Mouse (Mus musculus) mouse trophoblast stem cell (cell line): ENCODE measurements around the gene Uckl1.

Source experiments
- in situ Hi-C, 2 experiments: fragments of 300-500 bp; cut with MseI, MboI; formaldehyde crosslinking; loops; 2 replicates in 1 of 2; 3 replicates in 1 of 2; pipeline ENCODE4 v1.15.1; 2025

The Uckl1 gene

DNA sequence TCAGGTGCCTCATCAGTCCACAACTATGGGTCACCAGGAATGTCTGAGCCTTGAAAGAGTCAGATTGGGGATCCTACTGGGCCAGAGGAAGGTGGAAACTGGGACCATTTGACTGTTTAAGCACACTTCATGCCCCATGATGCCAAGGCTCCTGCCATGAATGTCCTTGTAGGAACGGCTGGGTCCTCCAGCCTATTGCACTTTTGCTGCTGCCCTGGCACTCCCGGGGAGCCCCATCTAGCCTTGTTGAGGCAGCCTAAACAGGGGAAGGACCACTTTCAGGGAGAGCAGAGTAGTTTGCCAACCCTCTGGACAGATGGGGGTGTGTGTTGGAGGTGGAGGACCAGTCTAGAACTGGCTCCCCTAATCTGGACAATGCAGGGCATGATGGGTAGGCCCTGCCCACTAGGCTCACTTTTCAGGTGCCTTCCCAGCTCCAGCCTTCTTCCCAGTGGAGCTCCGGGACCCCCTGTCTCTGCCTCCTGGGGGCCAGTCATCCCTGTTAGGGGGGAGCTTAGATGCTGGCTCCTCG is at the start of gene Uckl1:
Gene Uckl1, minus strand, starts transcription at position 482 of the 532 bp plus-strand sequence.
- in situ Hi-C loops: no loop called here

DNA sequence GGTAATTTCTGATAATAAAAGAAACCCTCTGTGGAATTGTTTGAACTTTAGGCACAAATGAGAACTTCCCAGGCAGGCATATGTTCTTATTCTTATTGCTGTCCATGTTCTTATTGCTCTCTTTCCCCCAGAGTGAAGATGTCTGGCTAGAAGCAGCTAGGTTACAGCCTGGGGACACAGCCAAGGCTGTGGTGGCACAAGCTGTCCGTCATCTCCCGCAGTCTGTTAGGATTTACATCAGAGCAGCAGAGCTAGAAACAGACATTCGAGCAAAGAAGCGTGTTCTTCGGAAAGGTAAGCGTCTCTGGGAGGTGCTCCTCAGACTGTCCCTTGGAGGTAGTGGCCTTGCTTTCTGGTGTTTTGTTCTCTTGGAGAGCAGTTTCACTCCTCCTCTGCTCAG is 47.9 kb upstream of the Uckl1 start:
- in situ Hi-C loops: no loop called here

DNA sequence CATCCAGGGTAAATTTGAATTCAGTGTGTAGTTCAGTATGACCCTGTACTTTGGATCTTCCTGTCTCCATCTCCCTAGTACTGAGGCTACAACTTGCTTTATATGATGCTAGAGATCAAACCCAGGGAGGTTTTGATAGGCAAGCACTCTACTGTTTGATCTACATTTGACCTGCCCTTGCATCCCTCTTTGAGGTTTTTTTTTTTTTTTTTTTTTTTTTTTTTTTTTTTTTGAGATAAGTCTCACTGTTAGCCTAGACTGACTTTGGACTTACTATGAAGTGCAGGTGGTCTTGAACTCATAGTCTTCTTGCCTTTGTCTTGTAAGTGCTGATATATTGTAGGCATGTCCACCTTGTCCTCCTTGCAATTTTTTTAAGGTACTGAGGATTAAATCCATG is 43.8 kb upstream of the Uckl1 start:
- in situ Hi-C loops: no loop called here

- in situ Hi-C loops: no loop called here
Measured at GRCm38 (mm10) chr2:181623401-181623800, 38.7 kb upstream of the Uckl1 start.

GRCm38 (mm10) chr2:181618761-181619495 is 34.2 kb upstream of the Uckl1 start:
- in situ Hi-C loops: no loop called here

- in situ Hi-C loops: no loop called here
Measured at GRCm38 (mm10) chr2:181602367-181602766, 17.7 kb upstream of the Uckl1 start.

DNA sequence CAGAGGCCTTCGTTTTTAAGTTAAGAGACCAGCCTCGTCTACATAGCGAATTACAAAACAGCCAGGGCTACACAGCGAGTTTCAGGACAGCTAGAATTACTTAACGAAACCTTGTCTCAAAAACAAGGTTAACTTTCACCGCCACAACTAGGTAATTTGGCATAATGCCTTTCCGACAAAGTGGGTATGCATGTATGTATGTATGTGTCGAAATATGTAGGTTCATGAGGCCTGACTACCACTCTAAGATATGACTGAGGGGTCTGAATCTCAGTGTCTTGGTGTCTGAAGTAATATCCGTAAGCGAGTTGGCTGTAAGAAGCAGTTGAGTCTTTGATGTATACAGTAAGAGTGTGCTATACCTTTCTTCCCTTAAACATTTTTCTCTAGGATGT is 17.1 kb upstream of the Uckl1 start:
- in situ Hi-C loops: no loop called here

DNA sequence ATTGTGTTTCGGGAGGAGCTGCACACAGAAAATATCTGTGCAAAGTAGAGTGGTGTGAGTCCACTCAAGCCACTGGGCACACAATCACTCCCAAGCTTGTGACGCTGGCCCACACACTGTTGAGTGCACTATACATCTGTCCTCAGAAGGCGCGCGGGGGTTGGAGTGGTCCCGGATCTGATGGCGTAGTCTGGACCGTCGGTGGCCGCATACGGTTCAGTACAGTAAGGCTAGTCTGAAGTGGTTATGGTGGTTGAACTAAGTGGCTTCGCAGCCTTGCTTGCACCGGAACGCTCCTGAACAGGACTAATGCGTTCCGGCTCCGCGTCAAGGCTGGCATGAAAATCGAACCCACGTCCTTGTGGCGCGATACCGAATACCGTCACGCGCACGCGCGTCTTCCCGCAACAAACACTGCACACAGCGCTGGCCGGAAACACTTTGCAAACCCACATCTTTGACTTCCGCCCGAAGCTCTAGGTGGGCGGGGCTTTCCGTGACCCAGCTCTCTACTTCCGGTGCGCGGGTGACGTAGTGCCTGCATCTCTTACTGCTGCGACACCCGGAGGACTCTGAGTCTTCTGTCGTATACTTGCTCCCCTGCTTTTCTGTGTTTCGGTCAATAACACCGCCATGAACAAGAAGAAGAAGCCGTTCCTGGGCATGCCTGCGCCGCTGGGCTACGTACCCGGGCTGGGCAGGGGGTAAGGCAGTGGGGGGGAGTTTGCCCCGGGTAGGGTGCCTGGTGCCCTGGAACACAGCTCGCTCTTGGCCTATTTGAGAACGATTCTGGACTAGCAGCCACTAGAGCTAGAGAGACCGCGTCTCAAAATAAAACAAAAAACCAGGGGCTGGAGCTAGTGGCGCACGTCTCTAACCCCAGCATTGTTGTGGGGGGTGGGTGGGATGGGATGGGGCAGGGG is 16.4 kb upstream of the Uckl1 start:
- in situ Hi-C loops: no loop called here

GRCm38 (mm10) chr2:181600226-181600758 is 15.6 kb upstream of the Uckl1 start:
- in situ Hi-C loops: no loop called here

DNA sequence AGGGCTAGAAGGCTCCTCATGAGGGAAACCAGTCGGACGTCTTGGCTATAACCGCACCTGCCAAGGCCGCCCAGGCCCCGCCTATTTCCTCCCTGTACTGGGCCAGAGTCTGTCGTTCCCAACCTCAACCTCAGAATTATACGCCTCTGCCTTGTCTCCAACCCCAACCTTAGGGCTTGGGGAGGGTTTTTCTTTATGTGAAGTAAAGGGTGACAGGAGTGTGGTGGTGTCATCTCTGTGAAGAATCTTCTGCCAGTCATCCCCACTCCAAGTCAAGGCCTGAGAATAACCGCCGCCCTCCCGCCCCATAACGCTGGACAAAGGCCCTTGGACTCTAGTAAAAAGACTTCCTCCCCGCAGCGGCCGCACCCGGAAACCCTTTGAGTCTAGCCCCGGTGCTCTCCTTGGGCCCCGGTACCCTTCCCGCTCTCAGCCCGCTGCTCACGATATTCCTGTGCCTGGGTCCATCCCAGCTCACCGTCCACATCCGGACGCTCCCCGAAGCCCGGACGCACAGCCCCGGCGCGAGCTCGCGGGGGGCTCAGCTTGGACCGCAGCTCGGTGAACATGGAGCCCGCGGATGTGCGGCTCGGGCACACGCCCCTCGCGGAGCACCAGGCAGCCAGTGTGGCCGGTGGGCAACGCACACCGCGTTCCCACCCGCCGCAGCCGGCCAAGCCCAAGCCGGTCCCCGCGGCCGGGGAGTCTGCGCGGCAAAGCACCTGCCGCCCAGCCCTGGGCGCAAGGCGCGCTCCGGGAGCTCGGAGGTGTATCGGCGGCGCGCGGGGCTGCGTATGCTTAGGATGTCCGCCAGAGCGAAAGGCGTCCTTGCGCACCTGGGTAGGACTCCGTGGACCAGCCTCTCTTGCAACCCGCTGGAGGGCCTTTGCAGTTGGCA is 14.0 kb upstream of the Uckl1 start, which contains the start of gene Samd10:
Gene Samd10, minus strand, starts transcription at position 759 of the 898 bp plus-strand sequence.
- in situ Hi-C loops: no loop called here

DNA sequence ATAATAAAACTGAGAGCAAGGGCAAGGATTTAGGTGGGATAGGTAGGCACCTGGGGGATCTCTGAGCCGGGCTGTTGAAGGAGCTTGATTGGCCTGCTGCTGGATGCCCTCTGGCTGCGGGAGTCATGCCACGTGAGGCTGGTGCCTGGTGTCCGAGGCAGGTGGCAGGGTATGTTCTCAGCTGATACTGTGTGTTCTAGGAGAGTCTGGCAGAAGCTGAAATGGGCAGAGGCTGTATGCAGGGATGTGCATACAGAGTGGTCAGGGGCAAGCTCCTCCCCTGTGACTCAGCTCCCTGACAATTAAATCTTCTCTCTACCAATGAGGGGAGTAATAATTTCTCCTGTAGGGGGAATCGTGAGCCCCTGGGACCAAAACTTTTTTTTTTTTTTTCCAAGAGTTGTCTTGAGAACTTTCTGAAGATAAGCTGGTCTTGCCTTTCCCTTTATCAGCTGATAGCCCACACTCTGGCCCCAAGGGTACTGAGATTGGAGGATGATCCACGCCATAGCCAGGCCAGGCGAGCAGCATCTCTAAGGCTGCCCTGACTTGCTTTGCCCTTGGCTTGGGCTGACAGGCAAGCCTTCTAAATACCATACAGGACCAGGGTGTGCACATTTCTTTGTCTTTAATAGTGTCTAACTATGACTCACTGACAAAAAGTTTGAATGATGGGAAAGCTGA is 12.8 kb upstream of the Uckl1 start:
- in situ Hi-C loops: no loop called here

DNA sequence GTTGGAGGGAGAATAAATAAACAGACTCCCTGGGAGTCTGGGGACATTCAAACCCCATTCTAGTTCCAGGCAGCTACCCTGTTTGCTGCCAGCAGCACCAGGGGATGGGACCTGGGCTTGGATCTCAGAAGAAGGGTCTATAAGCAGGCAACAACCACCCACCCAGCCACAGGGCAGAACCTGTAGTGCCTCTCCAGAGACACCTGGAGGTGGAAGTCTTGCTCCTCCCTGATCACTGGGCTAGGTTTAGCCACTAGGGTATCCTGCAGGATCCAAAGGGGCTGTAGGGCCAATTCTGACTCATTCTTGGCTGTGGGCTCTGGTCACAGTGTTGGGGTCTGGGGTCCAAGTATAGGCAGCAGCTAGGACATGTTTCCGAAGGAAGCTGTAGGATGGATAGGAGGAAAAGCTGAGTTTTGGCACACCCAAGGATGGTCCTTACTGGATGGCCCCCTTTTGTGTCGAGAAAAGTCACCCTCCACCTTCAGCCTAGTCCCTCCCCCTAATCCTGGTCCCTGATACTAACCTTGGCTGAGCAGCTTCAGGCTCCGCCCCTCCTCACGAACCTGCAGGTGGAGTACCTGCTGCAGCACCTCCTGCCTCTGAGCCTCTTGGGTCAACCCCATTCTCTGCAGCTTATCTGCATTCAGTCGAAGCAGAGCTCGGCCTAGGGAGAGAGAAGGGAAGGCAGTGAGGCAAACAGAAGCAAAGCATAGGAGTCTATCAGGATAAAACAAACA is 11.7 kb upstream of the Uckl1 start:
- in situ Hi-C loops: no loop called here

DNA sequence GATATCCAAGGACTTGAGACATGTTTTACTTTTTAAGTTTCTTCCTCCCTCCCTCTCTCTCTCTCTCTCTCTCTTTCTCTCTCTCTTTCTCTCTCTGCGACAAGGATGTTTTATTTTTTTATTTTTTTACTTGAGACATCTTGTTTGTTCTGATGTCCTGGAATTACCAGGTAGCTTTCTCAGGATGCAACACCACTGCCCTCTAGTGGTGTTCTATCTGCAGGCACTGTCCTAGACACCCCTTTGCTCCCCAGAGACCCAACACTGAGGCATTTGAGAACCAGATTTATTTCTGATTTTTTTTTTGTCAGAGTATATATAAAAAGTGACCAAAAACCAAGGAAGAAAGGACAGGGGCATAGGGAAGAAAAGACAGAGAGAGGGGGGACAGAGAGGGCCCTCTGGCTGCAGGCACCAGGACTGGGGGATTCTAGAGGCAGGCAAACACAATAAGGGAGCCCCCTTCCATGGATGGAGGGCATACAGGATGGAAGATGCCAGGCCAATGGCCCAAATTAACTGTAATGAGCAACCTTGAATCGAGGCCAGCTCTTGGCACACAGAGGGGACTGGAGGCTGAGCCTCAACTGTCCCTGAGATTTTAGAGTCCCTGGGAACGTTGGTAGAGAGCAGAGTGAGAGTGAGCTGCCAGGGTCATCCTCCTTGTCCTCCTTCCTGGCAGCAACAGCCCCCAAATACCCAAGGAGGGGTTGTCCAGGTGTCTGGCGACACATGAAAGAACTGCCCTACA is 10.4 kb upstream of the Uckl1 start:
- in situ Hi-C loops: no loop called here

DNA sequence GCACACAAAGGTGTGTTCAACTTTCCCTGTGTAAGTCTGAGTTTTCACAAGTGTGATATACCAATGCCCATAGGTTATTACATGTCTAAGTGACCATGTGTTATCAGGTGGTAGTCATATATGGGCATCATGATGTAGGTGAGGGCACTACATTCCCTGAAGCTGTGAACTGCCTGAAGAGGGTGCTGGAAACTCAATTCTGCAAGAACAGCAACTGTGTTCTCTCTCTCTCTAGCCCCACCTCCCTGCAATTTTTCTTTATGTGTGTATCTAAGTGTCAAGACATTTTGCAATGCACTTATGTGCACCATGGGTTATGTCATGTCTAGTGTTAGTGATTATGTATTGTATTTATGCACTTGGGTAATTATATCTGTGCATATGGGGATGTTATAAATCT is 9.2 kb upstream of the Uckl1 start:
- in situ Hi-C loops: no loop called here

DNA sequence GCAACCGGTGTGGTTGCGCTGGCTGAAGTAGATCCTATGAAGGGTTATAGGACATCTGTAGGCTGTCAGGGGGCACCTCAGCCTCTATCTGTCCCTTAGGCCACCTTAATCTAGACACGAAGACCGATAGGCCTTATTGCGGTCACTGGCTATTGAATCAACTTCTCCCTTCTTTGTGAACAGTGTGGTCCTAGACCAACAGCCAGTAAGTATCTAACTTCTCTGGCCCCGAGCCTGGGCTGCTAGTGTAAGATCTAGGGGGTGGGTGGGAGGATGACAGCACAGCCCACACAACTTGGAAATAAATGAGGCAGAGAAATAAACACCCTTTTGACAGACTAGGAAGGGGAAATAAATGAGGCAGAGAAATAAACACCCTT is 8.3 kb upstream of the Uckl1 start:
- in situ Hi-C loops: no loop called here

- in situ Hi-C loops: no loop called here
Measured at GRCm38 (mm10) chr2:181592231-181593041, 7.7 kb upstream of the Uckl1 start, which contains the start of gene Zfp512b. Zfp512b (minus strand) TSS chr2:181592803.

DNA sequence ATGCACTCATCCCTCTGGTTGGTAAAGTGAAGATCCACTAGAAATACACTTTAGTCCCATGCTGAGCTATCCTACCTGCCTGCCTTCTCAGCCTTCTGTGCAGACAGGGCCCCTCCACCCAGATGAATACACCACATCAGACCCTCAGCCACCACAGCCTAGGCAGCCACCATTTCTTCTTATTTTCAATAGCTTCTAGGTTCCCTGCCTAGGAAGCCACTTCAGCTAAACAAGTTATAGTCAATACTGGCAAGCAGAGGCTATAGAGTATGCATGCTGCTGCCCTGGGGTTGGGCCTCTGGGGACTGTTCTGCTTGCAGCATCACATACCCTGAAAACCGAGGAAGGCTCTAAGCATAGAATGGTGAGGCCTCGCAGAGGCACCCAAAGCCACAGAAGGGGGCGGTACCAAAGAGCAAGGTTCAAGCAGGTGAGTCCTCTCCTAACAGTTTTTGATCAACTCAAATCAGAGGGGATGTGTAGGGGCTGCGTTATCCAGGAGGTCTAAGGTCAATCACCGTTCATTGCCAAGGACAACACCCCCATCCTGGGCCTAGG is 6.9 kb upstream of the Uckl1 start, which contains the start of gene Prpf6:
Gene Prpf6, plus strand, starts transcription at position 341 of the 558 bp plus-strand sequence.
- in situ Hi-C loops: no loop called here

DNA sequence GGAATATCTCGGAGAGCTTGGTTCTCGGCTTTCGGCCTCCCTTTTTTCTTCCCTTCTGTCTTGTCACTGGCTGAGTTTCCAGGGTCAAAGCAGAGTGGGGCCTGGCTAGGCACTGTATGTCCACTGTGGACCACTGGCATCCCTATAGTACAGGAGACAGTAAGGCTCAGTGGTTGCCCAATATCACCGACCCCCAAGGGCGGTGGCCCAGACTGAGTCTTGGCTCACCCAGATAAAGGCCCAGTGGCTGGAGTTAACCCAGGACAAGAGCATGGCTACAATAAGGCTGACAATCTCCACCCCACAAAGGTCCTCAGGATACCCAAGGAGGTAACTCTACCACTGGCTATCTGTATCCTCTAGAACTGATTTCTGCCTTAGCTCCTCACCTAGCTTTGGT is 5.8 kb upstream of the Uckl1 start:
- in situ Hi-C loops: no loop called here
